Mouse (Mus musculus): ENCODE measurements around the gene Vil1.

DNA sequence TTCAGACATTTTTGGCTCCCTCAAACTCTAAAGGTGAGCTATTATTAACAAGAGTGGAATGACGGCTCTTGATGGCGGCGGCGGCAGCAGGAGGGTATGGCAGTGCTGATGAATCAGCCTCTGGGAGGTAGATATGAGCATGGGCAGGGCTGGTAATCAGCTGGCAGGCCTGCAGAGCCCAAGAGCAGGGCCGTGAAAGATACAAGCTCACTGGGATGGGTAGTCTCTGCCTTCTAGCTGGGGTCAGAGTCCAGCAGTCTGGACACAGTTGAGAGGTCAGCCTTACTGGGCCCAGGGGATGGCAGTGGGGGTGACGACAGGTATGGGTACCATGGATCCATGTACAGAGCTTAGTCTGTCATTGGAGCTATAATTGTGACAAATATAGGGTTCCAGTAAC, 24.0 kb downstream of the Vil1 start:
- TF ChIP-seq POLR2A (IDR thresholded peaks at IDR 0.05; ENCODE audit: control insufficient read depth, extremely low read depth, insufficient read depth, low read length, poor library complexity) (no peak), CTCF (IDR thresholded peaks at IDR 0.05; ENCODE audit: borderline replicate concordance, control insufficient read depth, extremely low read depth, insufficient read depth, low read length, poor library complexity) (no peak)
